Mouse (Mus musculus): ENCODE data around the gene Daam1.

- no peak for TF ChIP-seq CTCF (IDR thresholded peaks at IDR 0.05; ENCODE audit: low read depth)
- TF ChIP-seq EP300 (IDR thresholded peaks at IDR 0.05; ENCODE audit: low read depth) = no peak
These were observed 23.6 kb upstream of the Daam1 start for GRCm38 (mm10) chr12:71807306-71807705.

Measured in liver, embryonic 14.5 days (tissue).